Mouse (Mus musculus) stomach, embryonic 15.5 days (tissue): Measurements from ENCODE around the gene Abca5. TPM values are rescaled to one million over a fixed set of nuclear protein-coding genes. Genes with fewer than 3 reads are reported as not detected.

Experiments
- ATAC-seq: fragments of 200-750 bp; cut with Nextera tagmentation; 2 replicates; pipeline ENCODE4 v1.8.0; 2017; ENCODE audit warnings: low read depth, moderate number of reproducible peaks, moderate TSS enrichment; ENCODE audit not compliant: insufficient read depth, low FRiP score
- H3K27ac ChIP-seq: fragments of 300-500 bp; sonication (generic); 2 replicates; pipeline ENCODE4 v1.5.1; 2015; ENCODE audit warnings: mild to moderate bottlenecking, inconsistent platforms
- H3K27me3 ChIP-seq: fragments of 300-500 bp; sonication (generic); replicated peaks from 2 replicates; pipeline ENCODE4 v1.6.1; 2015; ENCODE audit warnings: inconsistent platforms
- H3K36me3 ChIP-seq: fragments of 300-500 bp; sonication (generic); 2 replicates; pipeline ENCODE4 v1.6.1; 2015; ENCODE audit warnings: inconsistent platforms
- H3K4me1 ChIP-seq: fragments of 300-500 bp; sonication (generic); 2 replicates; pipeline ENCODE4 v1.6.1; 2015; ENCODE audit warnings: inconsistent platforms
- H3K4me2 ChIP-seq: fragments of 300-500 bp; sonication (generic); 2 replicates; pipeline ENCODE4 v1.6.1; 2015; ENCODE audit warnings: mild to moderate bottlenecking, inconsistent platforms
- H3K4me3 ChIP-seq: fragments of 300-500 bp; sonication (generic); replicated peaks from 2 replicates; pipeline ENCODE4 v1.5.1; 2015; ENCODE audit warnings: inconsistent platforms
- H3K9ac ChIP-seq: fragments of 300-500 bp; sonication (generic); 2 replicates; pipeline ENCODE4 v1.6.1; 2015; ENCODE audit warnings: inconsistent platforms
- H3K9me3 ChIP-seq: fragments of 300-500 bp; sonication (generic); 2 replicates; pipeline ENCODE4 v1.6.1; 2016; ENCODE audit warnings: inconsistent platforms
- WGBS: fragments of 180-500 bp; shearing (Covaris S2); methylation state at CpG from one replicate; pipeline ENCODE4 v1.1.7; 2015; 5-methylcytosine and 5-hydroxymethylcytosine counted together
- polyA plus RNA-seq: library from polyadenylated mRNA; unstranded; fragments of >200 nt; fragmentation: Nextera tagmentation; extraction: Ambion mirVana; gene quantifications from 2 replicates; pipeline ENCODE4 v1.2.1, GENCODE M21; 2015

Gene Abca5
- polyA plus RNA-seq, 1 experiment from 2014 or later: 3.2 TPM

DNA sequence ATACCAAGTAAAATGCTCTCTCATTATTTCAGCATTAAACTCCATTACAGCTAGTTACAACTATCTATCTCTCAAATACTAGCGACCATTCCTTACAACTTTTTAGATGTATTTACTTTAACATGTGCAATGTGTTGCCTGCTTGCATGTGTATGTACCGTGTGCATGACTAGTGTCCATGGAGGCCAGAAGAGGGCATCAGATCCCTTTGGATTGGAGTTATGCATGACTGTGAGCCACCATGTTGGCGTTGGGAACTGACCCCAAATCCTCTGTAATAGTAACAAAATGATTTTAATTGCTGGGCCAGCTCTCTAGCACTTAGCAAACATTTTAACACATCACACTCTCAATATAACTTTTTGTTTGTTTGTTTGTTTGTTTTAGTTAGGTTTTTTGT is 49.1 kb downstream of the Abca5 start:
- H3K4me1 ChIP-seq: no peaks in the 10 kb centered on the region
- no peak overlapping the region for H3K27ac ChIP-seq
- no peaks in the 10 kb centered on the region for H3K36me3 ChIP-seq
- no peak overlapping the region for H3K4me2 ChIP-seq
- H3K4me3 ChIP-seq: no peak overlapping the region
- H3K27me3 ChIP-seq: no peaks in the 10 kb centered on the region
- ATAC-seq: no peak
- H3K9me3 ChIP-seq: no peaks in the 10 kb centered on the region
- H3K9ac ChIP-seq: no peak overlapping the region
- 79% methylated on average over 3 of the region's 3 CpGs for WGBS

DNA sequence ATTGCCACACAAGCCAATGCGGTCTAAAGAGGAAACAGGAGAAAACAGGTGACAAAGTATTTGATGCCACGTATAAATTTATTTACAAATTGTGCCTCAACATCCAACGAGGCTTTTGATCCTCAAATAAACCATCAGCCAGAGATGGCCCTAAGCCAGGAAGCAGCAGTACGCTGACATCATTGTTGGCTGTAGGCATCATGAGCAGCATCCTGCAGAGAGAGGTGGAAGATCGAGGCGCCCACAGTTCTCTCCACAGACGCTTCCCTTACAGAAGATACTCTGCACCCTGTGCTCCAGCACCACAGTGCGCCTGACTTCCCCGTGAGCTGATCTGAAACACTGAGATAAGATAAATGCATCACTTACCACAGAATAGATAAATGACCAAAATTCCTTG is 49.8 kb downstream of the Abca5 start:
- no peaks in the 10 kb centered on the region for H3K4me1 ChIP-seq
- H3K4me2 ChIP-seq: no peak overlapping the region
- no peaks in the 10 kb centered on the region for H3K36me3 ChIP-seq
- H3K27me3 ChIP-seq: no peaks in the 10 kb centered on the region
- H3K27ac ChIP-seq: no peak overlapping the region
- no peaks in the 10 kb centered on the region for H3K9me3 ChIP-seq
- 57% methylated on average over 9 of the region's 9 CpGs for WGBS
- H3K4me3 ChIP-seq: no peak overlapping the region
- H3K9ac ChIP-seq: no peak overlapping the region
- ATAC-seq: no peak

- no peaks in the 10 kb centered on the region for H3K36me3 ChIP-seq
- no peak overlapping the region for H3K4me3 ChIP-seq
- H3K9ac ChIP-seq: no peak overlapping the region
- no peak for ATAC-seq
- H3K27me3 ChIP-seq: no peaks in the 10 kb centered on the region
- H3K9me3 ChIP-seq: no peaks in the 10 kb centered on the region
- H3K27ac ChIP-seq: no peak overlapping the region
- H3K4me2 ChIP-seq: no peak overlapping the region
- WGBS: 78% methylated on average over 3 of the region's 3 CpGs
- H3K4me1 ChIP-seq: no peaks in the 10 kb centered on the region
Measured at GRCm38 (mm10) chr11:110286331-110286730, 51.2 kb downstream of the Abca5 start.

DNA sequence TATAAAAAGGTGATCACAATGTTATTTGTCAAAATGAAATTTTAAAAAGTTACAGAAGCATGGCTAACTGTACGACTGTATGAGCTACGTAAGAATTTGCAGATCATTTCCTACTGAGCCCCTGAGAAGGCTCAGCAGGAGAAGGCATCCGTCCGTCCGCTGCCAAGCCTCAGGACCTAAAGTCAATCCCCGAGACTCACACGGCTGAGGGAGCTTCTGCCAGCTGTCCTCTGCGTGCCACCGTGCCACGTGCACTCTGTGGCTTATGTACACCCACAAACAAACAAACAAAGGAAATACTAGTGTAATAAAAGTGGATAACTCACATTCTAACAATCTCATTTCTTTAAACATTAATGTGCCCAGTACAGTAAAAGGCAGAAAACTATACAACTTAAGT is 52.7 kb downstream of the Abca5 start:
- no peak for ATAC-seq
- WGBS: 71% methylated on average over 10 of the region's 10 CpGs
- no peaks in the 10 kb centered on the region for H3K27me3 ChIP-seq
- H3K27ac ChIP-seq: no peak overlapping the region
- H3K4me3 ChIP-seq: no peak overlapping the region
- H3K9ac ChIP-seq: no peak overlapping the region
- H3K36me3 ChIP-seq: no peaks in the 10 kb centered on the region
- H3K4me2 ChIP-seq: no peak overlapping the region
- H3K9me3 ChIP-seq: no peaks in the 10 kb centered on the region
- H3K4me1 ChIP-seq: no peaks in the 10 kb centered on the region

DNA sequence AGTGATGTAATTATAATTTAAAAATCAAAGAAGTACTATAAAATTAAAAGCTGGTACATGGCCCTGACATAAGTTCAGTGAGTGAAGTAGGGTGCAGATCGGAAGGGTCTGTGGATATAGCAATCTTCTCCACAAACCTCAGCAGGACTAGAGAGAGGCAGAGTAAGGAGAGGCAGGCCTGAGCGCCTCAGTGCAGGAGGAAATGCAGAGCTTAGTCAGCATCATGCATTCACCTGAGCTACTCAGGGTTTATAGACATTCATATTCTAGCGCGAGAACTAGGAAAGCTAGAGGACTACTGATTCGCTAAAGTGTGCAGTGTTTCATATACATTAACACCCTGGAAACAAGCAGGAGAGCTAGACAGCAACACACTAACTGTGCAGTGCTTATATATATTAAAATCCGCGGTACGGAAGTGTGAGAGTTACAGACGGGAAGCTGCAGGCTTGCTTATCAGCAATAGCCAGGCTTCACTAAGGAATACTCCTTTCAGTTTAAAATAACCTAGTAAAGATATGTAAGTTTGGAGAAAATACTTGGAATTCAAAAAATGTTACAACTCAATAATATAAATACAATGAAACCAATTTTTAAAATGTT is 53.2 kb downstream of the Abca5 start:
- Histone ChIP-seq H3K4me3 (no peak overlapping the region), H3K4me1 (no peaks in the 10 kb centered on the region), H3K27me3 (no peaks in the 10 kb centered on the region), H3K36me3 (no peaks in the 10 kb centered on the region), H3K9ac (no peak overlapping the region), H3K9me3 (no peaks in the 10 kb centered on the region), H3K27ac (no peak overlapping the region), H3K4me2 (no peak overlapping the region)
- no peak for ATAC-seq
- WGBS: 76% methylated on average over 9 of the region's 9 CpGs

- Histone ChIP-seq H3K36me3 (no peaks in the 10 kb centered on the region), H3K4me1 (no peaks in the 10 kb centered on the region), H3K4me2 (no peak overlapping the region), H3K9ac (no peak overlapping the region), H3K9me3 (no peaks in the 10 kb centered on the region), H3K27me3 (no peaks in the 10 kb centered on the region), H3K4me3 (no peak overlapping the region), H3K27ac (no peak overlapping the region)
- WGBS: 63% methylated on average over 3 of the region's 3 CpGs
- ATAC-seq: no peak
Measured at GRCm38 (mm10) chr11:110274794-110275193, 62.7 kb downstream of the Abca5 start.

DNA sequence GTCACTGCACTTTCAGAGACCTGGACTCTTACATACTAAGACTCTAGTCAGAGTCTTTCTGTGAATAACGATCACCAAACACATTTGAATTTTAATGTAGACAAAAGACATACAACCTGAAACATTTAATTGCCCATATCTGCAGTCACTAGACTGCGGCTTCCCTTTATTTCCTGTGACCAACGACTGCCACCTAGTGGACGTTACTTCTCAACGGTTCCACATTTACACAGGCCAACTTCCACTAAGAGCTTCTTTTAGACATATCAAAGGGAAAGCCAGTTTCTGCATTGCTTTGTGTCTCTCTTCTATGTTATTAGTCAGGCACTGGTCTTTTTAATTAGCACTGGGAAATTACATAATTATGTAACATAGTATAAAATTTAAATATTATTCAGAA is 65.8 kb downstream of the Abca5 start:
- H3K9me3 ChIP-seq: no peaks in the 10 kb centered on the region
- 5% methylated on average over 5 of the region's 5 CpGs for WGBS
- no peak overlapping the region for H3K4me2 ChIP-seq
- H3K27ac ChIP-seq: no peak overlapping the region
- no peak overlapping the region for H3K9ac ChIP-seq
- H3K36me3 ChIP-seq: no peaks in the 10 kb centered on the region
- H3K27me3 ChIP-seq: no peaks in the 10 kb centered on the region
- no peaks in the 10 kb centered on the region for H3K4me1 ChIP-seq
- H3K4me3 ChIP-seq: no peak overlapping the region
- ATAC-seq: no peak

DNA sequence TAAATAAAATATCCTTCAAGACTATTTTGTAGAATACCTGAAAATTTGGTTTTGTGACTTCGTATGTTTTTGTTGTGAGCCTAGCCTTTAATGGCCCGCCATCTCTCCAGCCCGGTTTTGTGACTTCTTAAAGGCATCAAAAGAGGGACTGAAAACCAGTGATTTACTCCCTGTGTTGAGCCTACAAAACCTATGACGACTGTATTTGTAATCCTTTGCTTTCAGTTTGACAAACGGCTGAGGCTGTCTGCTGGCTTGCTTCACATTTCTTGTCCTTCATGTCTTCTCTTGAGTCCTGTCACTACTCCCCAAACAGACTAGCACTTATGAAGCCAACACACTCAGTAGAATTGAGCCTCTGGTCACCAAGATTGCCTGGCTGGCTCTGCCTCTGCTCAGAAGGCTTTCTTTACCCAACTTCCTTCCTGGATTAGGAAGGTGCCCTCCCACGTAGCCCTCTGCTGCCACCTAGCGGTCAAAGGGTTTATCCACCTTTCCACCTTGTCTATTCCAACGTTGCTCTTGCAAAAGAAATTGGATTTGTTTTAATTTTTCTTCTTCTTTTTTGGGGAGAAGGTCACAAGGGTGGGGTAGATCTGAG is 69.2 kb downstream of the Abca5 start:
- Histone ChIP-seq H3K36me3 (no peaks in the 10 kb centered on the region), H3K9me3 (no peaks in the 10 kb centered on the region), H3K4me2 (no peak overlapping the region; the same call in 1 of the 2 replicates), H3K9ac (no peak overlapping the region), H3K4me3 (no peak overlapping the region), H3K27me3 (no peaks in the 10 kb centered on the region), H3K27ac (no peak overlapping the region), H3K4me1 (no peaks in the 10 kb centered on the region)
- 35% methylated on average over 8 of the region's 8 CpGs for WGBS
- ATAC-seq: no peak; the same call in 1 of the 2 replicates

DNA sequence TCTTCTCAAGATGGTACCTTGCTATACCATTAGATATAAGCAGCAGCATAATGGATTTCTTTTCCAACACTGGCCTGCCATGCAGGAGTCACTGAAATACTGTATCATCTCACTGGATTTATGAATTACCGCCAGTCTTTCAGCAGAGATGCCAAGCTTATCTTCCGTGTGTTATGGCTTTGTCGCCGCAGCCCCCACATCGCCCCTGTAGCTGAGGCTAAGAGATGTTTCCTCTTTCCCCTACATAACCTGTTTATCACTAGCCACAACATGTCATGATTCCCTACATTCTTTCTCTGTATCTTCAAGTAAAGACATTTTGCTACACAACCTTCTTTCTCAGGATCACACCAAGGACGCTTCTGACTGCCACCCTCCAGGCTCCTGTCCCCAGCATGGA is 70.3 kb downstream of the Abca5 start:
- no peak overlapping the region for H3K4me2 ChIP-seq
- no peaks in the 10 kb centered on the region for H3K36me3 ChIP-seq
- no peak overlapping the region for H3K9ac ChIP-seq
- WGBS: 87% methylated on average over 6 of the region's 6 CpGs
- H3K27ac ChIP-seq: no peak overlapping the region
- no peak overlapping the region for H3K4me3 ChIP-seq
- no peak for ATAC-seq
- H3K27me3 ChIP-seq: no peaks in the 10 kb centered on the region
- no peaks in the 10 kb centered on the region for H3K9me3 ChIP-seq
- no peaks in the 10 kb centered on the region for H3K4me1 ChIP-seq

GRCm38 (mm10) chr11:110266757-110267156 is 70.8 kb downstream of the Abca5 start:
- H3K9me3 ChIP-seq: no peaks in the 10 kb centered on the region
- ATAC-seq: no peak

GRCm38 (mm10) chr11:110261867-110262266 is 75.6 kb downstream of the Abca5 start:
- Histone ChIP-seq H3K9ac (no peak overlapping the region), H3K4me3 (no peak overlapping the region), H3K9me3 (no peaks in the 10 kb centered on the region), H3K4me1 (no peaks in the 10 kb centered on the region), H3K36me3 (no peaks in the 10 kb centered on the region), H3K27me3 (no peaks in the 10 kb centered on the region), H3K4me2 (no peak overlapping the region), H3K27ac (no peak overlapping the region)
- ATAC-seq: no peak
- WGBS: 74% methylated on average over 3 of the region's 3 CpGs

More at GRCm38 (mm10) chr11:110266757-110267156, 70.8 kb downstream of the Abca5 start:
- Histone ChIP-seq H3K4me2 (no peak overlapping the region), H3K4me1 (no peaks in the 10 kb centered on the region), H3K27ac (no peak overlapping the region), H3K9ac (no peak overlapping the region), H3K36me3 (no peaks in the 10 kb centered on the region), H3K27me3 (no peaks in the 10 kb centered on the region), H3K4me3 (no peak overlapping the region)
- WGBS: 88% methylated on average over 11 of the region's 11 CpGs

GRCm38 (mm10) chr11:110257911-110258310 is 79.6 kb downstream of the Abca5 start:
- H3K4me2 ChIP-seq: no peak overlapping the region
- ATAC-seq: no peak
- H3K4me3 ChIP-seq: no peak overlapping the region
- H3K9me3 ChIP-seq: no peaks in the 10 kb centered on the region
- H3K27ac ChIP-seq: no peak overlapping the region
- H3K36me3 ChIP-seq: no peaks in the 10 kb centered on the region
- no peaks in the 10 kb centered on the region for H3K27me3 ChIP-seq
- H3K9ac ChIP-seq: no peak overlapping the region
- 70% methylated on average over 4 of the region's 4 CpGs for WGBS
- no peaks in the 10 kb centered on the region for H3K4me1 ChIP-seq

DNA sequence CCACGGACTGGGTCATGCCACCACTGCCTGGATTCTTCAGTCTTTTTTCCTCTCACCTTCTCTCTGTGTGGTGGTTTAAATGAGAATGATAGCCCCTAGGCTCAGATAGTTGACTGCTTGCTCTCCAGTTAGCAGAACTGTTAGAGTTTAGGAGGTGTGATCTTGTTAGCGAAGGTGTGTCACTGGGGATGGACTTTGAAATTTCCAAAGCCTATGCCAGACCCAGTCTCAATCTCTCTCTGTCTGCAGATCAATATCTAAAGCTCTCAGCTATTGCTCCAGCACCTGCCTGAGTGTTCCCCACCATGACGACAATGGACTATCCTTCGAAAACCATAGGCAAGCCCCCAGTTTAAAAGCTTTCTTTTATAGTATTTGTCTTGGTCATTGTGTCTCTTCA is 80.5 kb downstream of the Abca5 start:
- no peaks in the 10 kb centered on the region for H3K4me1 ChIP-seq
- no peak for ATAC-seq
- no peaks in the 10 kb centered on the region for H3K27me3 ChIP-seq
- H3K9ac ChIP-seq: no peak overlapping the region
- no peak overlapping the region for H3K4me2 ChIP-seq
- H3K27ac ChIP-seq: no peak overlapping the region
- no peaks in the 10 kb centered on the region for H3K36me3 ChIP-seq
- 91% methylated on average over 4 of the region's 4 CpGs for WGBS
- no peak overlapping the region for H3K4me3 ChIP-seq
- no peaks in the 10 kb centered on the region for H3K9me3 ChIP-seq
